Mouse (Mus musculus) CH12F3 (cell line): ENCODE measurements around the gene Ces2g.

Experiments used
- in situ Hi-C: fragments of 300-500 bp; cut with MboI; formaldehyde crosslinking; loops from 2 replicates; pipeline ENCODE4 v1.14.3; 2020; ENCODE audit warnings: low sequenced_read_pairs

Gene Ces2g

DNA sequence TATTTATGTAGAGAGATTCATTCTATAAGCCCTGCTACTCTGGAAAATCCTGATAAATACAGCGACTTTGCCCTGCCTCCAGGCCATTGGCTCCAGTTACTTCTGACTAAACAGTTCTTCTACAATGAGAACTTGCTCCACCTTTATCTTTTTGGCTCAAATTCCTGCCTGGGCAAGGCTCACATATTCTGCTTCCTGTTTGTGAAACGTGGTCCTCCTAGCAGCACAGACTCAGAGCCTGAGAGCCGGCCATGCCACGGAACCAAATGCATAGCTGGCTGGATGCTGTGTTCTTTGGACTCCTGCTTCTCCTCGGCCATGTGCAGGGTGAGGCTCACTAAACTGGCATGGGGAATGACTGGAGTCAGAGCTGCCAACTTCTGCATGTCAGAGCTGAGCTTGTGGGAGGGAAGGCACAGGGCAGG lies at the start of gene Ces2g:
Gene Ces2g, plus strand, starts transcription at position 182 of the 425 bp plus-strand sequence.
- in situ Hi-C loops, result no loop called here

DNA sequence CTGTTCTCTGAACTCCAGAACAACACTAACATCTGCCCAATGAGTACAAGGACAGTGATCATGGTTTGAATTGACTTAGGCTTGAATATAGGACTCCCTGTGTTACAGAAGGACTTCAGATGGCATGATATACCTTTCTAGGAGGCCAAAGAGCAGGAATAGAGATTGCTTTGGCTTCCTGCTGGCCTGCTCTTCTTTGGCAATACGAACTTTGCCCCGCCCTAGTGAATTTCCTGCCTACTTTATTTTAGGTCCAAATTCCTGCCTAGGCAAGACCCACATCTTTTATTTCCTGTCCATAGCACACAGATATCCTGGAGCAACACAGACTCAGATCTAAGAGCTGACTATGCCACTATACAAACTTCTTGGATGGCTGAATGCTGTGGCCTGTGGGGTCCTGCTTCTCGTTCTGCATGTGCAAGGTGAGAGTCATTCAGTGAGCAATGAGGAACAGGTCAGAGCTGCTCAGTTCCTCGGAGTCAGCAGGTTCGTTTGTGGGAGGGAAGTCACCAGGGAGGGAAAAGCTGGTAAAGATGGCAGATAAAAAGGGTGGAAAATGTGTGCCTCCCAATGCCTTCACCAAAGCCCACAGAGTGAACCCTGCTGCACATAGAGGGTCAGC lies 35.4 kb upstream of the Ces2g start, which contains the start of gene Ces2e:
Gene Ces2e, plus strand, starts transcription at position 289 of the 625 bp plus-strand sequence.
- in situ Hi-C loops, result no loop called here

DNA sequence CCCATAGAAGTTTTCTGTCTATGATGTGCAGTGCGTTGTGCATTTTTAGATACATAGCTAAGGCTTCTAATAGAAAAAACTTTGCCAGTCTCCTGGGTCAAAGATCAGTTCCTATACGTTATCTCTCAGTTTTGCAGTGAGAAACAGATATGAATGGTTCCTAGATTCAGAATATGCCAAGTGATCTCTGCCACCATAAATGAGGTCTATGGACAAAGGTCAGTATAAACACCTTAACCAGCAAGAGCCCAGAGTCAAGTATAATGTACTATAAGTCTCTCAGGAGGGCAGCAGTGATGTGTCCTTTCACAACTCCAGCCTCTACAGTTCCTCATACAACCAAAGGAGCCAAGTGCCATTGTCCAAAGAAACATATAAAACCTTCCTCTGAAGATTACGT lies 34.2 kb upstream of the Ces2g start:
- in situ Hi-C loops, result no loop called here

DNA sequence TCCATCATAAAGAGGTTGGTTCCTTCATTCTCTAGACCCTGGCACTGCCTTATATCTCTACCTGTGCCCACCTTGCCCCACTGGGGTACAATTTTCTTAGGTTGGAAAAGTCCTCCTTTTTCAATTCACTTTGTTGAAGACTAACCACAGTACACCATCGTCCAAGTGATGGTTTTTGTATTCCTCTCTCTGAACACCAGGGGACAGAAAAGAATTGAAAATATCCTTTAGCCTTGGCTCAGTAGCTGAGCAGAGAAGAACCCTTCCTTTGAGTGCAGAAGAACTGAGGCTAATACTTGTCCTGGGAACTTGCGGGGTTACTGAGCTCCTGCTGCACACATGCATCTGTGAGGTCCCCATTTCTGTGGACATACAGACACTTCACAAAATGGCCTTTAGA lies 16.9 kb upstream of the Ces2g start:
- in situ Hi-C loops, result no loop called here

DNA sequence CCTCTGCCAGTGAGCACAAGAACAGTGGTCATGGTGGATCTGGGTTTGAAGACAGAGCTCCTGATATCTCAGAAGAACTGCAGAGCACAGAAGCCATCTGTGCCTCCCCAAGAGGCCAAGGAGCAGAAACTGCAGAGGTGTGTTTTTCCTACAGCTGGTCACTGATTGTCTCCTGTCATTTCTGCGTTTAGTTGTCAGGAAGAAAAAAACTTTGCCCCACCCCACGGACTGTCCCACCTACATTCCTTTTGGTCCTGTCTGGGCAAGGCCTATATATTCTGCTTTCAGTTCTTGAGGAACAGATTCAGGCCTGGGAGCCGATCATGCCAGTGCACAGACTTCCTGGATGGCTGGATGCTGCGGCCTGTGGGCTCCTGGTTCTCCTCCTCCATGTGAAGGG lies 14.5 kb upstream of the Ces2g start, which contains the start of gene Ces2f:
Gene Ces2f, plus strand, starts transcription at position 301 of the 400 bp plus-strand sequence.
- in situ Hi-C loops, result no loop called here

DNA sequence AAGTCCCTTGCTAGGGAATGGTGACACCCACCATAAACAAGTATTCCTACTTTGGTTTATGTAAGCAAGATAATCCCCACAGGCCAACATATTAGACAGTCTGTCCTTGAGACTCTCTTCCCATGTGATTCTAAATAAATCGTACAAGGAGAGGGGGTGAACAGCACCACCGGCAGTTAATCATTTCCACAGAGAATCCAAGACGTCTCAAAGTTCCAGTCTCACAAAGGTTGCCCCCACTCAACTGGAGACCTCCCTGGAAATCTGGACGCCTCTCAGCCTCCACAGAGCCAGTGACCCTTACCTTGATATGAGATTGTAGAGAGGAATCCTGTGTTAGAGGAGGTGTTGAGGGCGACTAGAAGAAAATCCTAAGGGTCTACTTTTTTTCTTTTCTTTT lies 12.5 kb upstream of the Ces2g start:
- in situ Hi-C loops, result no loop called here

DNA sequence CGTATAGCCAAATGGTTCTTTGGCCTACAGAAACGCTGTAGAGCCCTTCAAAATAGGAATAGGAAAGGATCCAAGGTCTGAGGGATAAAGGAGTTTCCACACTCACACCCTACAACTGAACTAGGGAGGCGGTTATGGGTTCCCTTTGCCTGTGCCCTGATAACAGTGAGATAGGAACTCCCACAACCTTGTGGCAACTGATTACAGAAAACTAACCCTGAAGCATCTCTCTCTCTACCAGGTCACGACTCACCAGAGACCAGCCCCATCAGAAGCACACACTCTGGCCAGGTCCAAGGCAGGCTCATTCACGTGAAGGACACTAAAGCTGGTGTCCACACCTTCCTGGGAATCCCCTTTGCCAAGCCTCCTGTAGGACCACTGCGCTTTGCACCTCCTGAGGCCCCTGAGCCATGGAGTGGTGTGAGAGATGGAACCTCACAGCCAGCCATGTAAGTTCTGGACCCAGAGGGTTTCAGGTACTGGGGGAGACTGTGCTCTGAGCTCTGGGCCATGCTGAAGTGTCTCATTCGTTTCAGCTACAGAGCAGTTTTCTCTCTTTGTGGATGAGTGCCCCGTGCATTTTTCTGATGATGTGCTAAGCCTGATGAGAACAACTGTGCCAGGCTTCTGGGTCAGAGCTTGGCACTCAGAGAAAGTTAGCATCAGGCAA lies 847 bp downstream of the Ces2g start:
- in situ Hi-C loops, result no loop called here

DNA sequence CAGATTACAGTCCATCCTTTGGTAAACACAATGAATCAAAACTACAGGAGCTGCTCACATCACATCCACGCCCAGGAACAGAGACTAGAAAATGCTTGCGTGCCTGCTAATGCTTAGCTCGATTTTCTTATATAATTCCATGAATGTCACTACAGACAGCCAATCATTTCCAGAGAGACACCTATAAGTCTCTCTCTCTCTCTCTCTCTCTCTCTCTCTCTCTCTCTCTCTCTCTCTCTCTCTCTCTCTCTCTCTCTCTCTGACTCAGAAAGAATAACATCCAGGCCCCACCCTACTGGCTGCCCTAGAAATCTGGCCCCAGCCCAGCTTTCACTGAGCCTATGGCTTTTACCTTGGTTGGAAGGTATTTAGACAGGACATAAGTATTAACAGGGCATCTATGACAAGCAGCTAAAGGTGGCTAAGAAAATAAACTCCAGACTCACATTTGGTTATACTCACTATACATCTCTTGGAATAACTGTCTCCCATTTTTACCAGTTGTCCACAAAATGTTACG lies 1.9 kb downstream of the Ces2g start:
- in situ Hi-C loops, result no loop called here

DNA sequence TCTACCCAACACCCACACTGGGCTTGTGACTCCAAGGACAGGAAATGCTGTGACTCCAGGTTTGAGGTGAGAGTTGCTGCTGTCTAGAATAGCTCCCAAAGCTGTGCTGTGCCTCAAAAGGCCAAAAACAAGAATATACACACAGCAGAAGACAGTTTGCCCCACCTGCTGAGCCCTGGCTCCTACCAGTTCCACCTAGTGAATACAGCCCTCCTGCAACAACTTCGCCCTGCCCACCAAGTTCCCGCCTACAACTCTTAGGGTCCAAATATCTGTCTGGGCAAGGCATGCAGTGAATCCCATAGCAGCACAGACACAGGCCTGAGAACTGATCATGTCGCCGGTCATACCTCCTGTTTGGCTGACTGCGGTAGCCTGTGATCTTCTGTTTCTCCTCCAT lies 22.6 kb downstream of the Ces2g start:
- in situ Hi-C loops, result no loop called here

DNA sequence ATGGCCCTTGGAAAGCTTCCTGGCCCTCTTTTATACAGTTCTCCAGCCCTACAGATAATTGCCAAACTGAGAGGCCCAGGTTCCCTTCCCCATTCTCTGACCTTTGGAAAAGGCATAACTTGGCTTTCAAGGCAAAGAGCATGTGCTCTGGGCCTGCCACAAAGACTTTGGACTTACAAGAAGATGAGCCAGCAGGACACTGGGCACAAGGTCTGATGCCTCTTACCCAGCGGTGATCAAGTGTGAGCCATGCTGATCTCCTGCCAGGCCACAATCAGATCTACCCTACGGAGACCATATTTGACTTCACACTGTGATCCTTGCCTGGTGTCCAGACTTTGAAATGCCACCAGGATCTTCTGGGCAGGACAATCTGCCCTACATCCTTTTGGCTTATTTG lies 23.4 kb downstream of the Ces2g start:
- in situ Hi-C loops, result no loop called here

DNA sequence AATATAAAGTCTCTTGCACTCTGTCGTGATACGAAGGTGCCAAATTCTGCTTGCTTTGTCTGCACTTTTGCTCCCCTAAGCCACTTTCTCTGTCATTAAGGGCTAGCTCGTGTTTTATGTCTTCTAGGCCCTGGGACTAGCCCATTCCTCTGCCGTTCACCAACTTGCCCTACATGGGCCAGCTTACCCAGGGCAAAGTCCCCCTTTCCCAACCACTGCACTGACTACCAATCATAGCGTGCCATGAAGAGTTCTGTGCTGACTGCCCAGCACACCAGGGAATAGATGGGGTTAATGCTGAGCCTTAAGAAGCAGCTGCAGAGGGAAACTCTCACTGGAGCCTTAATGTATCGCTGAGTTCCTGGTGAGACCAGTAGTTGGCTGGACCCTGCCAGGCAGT lies 36.7 kb downstream of the Ces2g start:
- in situ Hi-C loops, result no loop called here

DNA sequence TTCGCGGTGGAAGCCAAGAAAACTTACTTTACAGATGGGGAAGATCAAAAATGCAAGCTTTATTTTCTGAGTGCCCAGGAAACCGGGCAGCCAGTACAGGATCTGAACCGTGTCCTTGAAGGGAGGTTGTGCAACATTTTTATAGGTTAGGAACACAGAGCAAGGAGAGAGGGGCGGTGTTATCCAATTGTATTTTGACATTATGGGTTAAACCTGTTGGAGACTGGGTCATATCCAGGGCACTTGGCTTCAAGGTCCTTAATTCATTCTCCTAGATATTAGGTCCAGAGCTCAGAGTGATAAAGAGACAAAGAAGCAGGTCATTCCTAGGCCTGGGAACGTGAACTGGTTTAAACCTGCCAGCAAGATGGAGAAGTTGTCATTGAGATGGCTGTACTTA lies 37.7 kb downstream of the Ces2g start:
- in situ Hi-C loops, result no loop called here

DNA sequence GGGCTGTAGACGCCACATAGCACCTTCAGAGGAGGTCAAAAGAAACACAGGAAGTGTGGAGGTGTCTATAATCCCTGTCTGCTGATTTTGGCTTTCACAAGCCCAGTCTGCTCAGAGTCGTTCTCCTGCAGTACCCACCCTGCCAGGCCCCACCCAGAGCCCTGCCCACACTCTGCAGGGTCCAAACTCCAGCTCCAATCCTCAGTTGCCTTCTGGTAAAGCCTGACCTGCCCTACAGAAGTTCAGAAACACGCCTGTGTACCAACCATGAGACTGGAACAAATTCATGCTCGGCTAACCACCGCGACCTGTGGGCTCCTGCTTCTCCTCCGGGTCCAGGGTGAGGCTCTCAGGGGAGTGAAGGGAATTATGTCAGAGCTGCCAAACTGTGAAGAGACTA lies 39.1 kb downstream of the Ces2g start, which contains the start of gene Ces2h:
Gene Ces2h, plus strand, starts transcription at position 268 of the 400 bp plus-strand sequence.
- in situ Hi-C loops, result no loop called here

DNA sequence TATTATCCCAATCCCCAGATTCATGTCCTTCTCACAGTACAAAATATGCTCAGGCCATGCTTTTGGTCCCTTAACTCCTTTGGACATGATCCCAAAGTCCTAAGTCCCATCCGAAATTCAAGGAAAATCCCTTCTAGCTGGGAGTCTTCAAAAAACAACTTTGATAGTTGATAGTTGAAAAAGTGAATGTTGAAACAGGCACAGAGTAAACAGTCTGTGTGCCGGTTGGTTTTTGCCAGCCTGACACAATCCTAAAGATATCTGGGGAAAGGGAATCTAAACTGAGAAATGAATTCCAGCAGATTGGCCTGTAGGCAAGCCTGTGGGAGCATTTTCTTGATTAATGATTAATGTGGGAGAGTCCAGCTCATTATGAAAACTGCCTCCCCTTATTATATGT lies 48.5 kb downstream of the Ces2g start:
- in situ Hi-C loops, result no loop called here

DNA sequence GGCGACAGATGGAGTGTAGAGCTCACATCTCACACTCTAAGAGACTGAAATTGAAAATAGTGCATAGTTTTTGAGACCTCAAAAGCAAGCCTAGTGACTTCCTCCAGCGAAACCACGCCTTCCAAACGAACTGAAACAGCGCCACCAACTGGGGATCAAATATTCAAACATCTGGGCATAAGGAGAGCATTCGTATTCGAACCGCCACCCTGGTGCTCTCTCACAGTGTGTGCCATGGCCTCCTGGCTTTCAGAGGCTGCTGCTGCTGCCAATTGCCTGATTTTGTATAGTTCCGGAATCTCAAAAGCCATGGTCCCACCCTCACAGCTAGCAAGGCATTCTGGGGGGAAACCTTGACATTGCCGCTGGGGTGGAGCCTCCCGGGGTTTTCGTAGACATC lies 49.6 kb downstream of the Ces2g start:
- in situ Hi-C loops, result no loop called here

DNA sequence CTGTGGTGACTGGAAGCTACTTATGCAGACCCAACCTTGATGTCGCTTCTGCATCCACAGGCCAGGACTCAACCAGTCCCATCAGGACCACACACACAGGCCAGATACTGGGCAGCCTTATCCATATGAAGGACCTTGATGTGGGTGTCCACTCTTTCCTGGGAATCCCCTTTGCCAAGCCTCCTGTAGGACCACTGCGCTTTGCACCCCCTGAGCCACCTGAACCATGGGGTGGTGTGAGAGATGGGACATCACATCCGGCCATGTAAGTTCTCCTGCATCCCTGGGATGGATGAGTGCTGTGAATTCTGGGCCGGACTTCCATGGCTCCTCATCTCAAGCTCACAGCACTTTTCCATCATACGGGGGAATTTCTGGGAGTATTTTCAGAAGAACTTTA lies 52.9 kb downstream of the Ces2g start:
- in situ Hi-C loops, result no loop called here
